Mouse (Mus musculus) adrenal gland, adult (tissue): ENCODE measurements around the gene Tm9sf1.

ENCODE experiments used
- DNase-seq, 2 experiments: peaks; one replicate each; pipeline ENCODE4 v3.0.0; 2022 to 2023; ENCODE audit warnings: low spot score in 1 of 2; ENCODE audit not compliant: inconsistent age in 2 of 2

Gene Tm9sf1

DNA sequence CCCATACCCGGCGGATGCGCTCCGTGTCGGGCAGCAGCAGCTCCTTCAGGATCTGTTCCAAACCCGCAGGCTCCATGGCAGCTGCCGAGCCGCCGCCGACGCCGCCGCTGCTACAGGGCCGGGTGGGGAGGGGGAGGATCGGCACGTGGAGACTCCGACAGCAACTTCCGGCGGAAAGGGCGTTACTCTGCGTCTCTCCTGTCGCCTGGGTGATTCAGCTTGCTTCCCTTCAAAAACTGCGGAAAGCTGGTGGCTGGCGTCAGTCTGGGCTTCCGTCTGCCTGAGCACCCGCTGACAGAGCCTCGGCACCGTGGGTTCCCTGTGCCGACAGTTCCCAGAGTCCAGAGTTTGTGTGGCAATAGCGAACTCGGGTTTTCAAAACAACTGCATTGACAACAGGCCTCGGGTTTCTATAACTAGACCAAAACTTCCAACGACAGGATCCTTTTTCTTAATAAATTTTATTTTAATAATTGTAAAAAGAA, 8.0 kb downstream of the Tm9sf1 start, which contains the start of gene Ipo4:
Gene Ipo4, minus strand, starts transcription at position 435 of the 485 bp plus-strand sequence.
- peak; percentile 91 to 96 for DNase-seq

DNA sequence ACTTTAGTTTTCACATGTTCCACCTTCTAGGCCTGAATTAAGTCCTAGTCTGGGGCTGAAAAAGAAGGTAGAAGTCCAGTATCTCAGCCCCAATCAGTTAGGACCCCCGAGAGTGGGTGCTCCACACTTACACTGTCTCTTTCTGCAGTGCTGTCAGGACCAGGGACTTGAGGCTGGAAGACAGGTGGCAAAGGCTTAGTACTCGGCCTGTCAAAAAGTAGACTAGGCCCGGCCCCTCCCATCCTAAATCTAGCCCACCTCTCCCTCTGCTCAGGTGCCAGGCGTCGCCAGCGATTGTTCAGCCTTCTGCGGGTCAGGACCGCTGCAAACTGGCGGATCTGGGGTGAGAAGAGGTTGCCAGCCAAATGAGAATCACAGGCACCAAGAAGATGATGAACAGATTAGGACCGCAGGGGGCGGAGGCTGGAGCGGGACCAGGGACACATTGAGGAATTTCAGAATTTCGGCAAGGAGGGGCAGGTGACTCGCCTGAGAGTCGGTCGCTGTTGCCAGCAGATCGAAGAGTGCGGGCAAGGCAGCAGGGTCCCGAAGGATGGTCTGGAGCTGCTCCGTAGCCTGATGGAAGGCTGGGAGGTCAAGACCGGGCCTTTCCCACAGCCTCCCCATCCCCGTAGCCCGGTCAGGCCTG, 8.6 kb downstream of the Tm9sf1 start:
- DNase-seq = no peak

DNA sequence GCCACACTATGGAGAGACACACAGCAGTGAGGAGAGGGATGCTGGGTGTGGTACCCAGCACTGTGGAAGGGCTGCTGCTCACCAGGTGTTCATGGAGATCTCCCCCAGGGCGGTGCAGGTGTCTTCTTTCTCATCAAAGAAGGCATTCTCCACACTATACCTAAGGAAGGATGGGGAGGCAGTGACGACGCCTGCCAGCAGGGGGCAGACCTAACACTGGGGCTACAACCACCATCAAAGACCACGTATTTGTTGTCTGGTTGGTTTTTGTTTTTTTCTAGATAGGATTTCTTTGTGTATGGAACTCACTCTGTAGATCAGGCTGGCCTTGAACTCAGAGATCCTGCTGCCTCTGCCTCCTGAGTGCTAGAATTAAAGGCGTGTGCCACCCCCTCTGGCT, 14.3 kb downstream of the Tm9sf1 start:
- peak in 1 of 2 experiments; percentile 81 for DNase-seq

DNA sequence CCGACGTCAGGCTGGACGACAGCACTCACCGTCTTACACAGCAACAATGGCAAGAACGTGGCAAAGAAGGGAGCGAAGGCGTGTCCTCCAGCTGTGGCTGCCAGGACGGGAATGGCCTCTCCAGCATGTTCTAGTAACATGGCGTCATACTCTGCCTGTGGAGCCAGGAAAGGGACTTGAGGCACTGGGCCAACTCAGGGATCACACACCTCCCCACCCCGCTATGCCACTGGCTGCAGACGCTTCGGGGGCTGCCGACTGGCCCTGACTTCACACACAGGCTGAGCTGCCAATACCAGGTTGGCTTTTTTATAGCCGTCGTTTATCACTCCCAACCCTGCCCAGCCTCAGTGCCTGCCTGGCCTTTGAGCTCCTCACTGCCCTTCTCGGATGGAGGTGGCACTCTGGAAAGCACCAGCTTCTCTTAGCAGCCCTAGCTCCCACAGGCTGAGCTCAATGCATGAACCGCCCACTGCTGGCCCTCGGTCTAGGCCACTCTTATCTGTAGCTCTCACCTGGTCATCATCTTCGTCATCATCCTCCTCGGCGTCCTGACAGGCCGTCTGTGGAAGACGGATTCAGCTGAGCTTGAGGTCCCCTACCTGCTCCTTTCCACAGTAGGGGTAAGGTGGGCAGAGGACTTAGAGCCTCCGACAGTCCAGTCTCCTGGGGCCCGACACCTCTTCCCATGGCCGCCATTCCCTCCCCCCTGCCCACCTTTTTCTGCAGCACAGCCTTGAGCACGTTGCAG, 15.4 kb downstream of the Tm9sf1 start:
- no peak for DNase-seq

- DNase-seq = no peak
These were observed 25.0 kb downstream of the Tm9sf1 start for GRCm38 (mm10) chr14:55618486-55619195.

DNA sequence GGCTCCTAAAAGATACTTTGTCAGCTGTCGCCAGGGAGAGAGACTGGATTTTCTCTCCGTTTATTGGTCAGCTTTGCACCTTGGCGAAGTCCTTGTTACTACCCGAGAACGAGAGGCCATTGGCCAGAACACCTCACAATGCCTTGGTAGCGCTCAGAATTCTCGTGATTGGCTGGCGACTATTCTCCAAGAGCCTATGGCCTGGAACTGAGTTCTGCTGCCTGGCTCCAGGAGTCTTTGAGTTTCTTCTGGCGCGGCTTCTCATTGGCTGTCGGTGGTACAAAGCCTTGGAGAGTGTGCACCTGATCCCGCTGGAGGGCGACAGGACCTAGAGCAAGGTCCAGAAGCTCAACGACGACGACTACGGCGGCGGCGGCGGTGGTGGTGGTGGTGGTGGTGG, 25.8 kb downstream of the Tm9sf1 start, which contains the start of gene Rec8:
Gene Rec8, plus strand, starts transcription at position 216 of the 400 bp plus-strand sequence.
- peak; percentile 61 to 69 for DNase-seq

- no peak for DNase-seq
These were observed 26.8 kb downstream of the Tm9sf1 start for GRCm38 (mm10) chr14:55616844-55617243.

DNA sequence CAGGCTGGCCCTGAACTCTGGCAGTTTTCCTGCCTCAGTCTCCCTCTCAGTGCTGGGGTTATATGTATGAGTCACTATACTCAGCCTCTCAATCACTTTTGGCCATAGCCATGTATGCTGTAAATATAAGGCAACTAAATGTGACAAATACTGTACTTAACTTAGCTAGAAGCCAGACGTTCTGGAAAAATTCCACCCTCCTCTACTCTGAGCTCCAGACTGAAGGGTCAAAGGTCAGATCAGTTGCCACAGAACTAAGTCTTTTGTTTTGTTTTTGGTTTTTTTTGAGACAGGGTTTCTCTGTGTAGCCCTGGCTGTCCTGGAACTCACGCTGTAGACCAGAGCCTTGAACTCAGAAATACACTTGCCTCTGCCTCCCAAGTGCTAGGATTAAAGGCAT, 27.7 kb downstream of the Tm9sf1 start:
- DNase-seq = no peak

GRCm38 (mm10) chr14:55614565-55615178, 28.9 kb downstream of the Tm9sf1 start:
- DNase-seq = no peak

DNA sequence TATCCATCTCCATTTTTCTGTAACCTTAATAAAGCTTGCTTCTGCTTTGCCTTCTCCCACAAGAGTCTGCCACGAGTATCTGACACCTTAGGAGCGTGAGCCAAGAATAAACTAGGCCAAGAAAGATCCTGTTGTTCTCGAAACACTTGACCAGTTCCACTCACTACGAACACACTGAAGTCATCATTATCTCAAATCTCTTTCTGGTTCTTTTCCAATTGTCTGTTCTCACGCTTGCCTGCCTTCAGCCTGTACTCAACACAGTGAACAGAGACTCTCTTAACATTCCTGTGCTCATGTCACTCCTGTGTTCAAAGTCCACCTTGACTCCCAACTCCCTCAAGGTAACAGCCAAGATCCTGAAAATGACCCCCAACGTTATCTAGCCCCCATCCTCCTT, 30.3 kb downstream of the Tm9sf1 start:
- DNase-seq = no peak

DNA sequence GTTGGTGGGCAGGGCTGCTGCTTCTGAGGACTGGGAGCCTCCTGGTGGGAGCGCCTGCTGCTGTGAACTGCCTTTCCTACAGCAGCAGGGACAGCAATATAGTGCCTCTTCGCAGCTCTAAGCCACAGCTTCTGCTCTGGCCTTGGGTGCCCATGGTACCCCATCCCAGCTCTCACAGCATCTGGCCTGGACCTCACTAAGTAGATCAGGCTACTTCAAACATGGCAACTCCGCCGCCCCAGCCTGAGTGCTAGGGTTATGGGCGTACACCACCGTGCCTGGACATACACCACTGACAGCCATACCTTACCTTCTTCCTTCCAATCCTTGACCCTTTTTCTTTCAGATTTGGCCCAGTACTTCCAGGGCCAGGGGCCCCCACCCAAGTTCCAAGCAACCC, 35.3 kb downstream of the Tm9sf1 start:
- DNase-seq = no peak

DNA sequence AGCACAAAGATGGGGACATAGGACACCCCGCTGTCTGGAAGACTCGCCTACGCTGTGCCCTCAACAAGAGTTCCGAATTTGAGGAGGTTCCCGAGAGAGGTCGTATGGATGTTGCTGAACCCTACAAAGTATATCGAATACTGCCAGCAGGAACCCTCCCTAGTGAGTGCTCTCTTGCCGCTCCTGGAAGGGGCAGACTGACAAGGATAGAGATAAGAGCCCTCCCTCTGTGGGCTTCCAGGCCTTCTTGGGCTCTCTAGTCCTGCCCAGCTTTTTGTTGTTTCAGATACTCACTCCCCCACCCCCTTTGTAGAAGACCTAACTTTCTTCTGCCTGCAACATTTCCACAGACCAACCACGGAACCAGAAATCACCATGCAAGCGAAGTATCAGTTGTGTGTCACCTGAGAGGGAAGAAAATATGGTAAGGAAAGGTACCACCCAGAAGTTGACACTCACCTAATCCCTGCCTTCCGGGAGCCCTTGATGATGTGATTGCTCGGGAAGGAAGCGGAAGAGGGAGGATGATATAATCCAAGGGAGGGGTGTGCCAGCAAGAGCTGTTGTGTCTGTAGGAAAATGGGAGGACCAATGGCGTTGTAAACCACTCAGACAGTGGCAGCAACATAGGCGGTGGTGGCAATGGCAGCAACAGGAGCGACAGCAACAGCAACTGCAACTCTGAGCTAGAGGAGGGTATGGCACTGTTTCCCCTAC, 37.7 kb downstream of the Tm9sf1 start:
- no peak for DNase-seq

GRCm38 (mm10) chr14:55604823-55605222, 38.8 kb downstream of the Tm9sf1 start:
- DNase-seq = peak in 1 of 2 experiments; percentile 56

GRCm38 (mm10) chr14:55603633-55604576, 39.7 kb downstream of the Tm9sf1 start:
- peak; percentile 95 to 98 for DNase-seq

DNA sequence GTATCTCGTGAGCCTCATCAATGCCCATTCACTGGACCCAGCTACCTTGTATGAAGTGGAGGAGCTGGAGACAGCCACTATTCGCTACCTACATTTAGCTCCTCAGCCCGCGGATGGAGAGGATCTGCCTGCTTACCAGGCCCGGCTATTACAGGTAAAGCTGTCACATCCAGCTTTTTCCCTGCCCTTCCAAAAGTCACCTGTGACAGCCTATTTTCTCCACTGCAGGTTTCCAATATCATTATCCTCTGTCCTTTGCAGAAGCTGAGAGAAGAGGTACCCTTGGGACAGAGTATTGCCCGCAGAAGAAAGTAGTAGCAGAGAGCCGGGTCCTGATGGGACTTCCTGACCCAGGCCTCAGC, 40.4 kb downstream of the Tm9sf1 start, which contains the start of gene Irf9:
Gene Irf9, plus strand, starts transcription at position 301 of the 362 bp plus-strand sequence.
- DNase-seq = no peak

GRCm38 (mm10) chr14:55598521-55599390, 44.9 kb downstream of the Tm9sf1 start:
- DNase-seq = no peak

GRCm38 (mm10) chr14:55596036-55596690, 47.4 kb downstream of the Tm9sf1 start:
- DNase-seq = no peak

DNA sequence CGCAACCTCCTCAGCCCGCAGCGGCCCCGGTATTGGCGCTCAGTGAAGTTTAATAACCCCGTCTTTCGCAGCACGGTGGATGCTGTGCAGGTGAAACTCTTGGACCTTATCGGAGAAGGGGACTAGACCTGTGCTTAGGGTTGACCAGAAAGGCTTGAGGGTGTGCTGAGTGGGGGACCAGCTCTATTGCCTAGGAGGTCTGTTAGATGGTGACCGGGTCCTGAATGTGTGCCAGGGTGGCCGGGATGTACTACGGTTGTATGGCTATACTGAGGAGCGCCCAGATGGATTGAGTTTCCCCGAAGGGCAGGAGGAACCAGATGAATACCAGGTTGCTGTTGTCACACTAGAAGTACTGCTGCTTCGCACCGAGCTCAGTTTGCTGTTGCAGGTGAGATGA, 51.4 kb downstream of the Tm9sf1 start:
- peak in 1 of 2 experiments; percentile 50 for DNase-seq
